Mouse (Mus musculus) urinary bladder, adult 18-20 months (tissue): ENCODE results near the gene Olfr1166.
"Not testable (repeated sequence)": the region's sequence is repeated elsewhere in the genome, so short reads cannot be mapped to it uniquely, and the experiment has no call there.

ENCODE experiments used
- DNase-seq, 2 experiments: peaks; one replicate each; pipeline ENCODE4 v3.0.0; 2022; ENCODE audit warnings: low spot score in 2 of 2, mixed read lengths in 2 of 2

Olfr1166 gene

GRCm38 (mm10) chr2:88128172-88128571, at the start of gene Olfr1166:
Olfr1166 (minus strand) TSS chr2:88128272.
- DNase-seq: no peak

- not testable (repeated sequence) for DNase-seq
Measured at GRCm38 (mm10) chr2:88155093-88155492, 27.0 kb upstream of the Olfr1166 start, which contains the start of gene Olfr1167. Olfr1167 (minus strand) TSS chr2:88155193.

GRCm38 (mm10) chr2:88093866-88094265, 34.2 kb downstream of the Olfr1166 start, which contains the start of gene Olfr1164:
Olfr1164 (minus strand) TSS chr2:88093966.
- DNase-seq: no peak
